Mouse (Mus musculus): ENCODE data around the gene Unc45b. TPM values are rescaled to one million over a fixed set of nuclear protein-coding genes. Genes with fewer than 3 reads are reported as not detected.

The Unc45b gene
- polyA plus RNA-seq, 1 experiment: 99.6 TPM

DNA sequence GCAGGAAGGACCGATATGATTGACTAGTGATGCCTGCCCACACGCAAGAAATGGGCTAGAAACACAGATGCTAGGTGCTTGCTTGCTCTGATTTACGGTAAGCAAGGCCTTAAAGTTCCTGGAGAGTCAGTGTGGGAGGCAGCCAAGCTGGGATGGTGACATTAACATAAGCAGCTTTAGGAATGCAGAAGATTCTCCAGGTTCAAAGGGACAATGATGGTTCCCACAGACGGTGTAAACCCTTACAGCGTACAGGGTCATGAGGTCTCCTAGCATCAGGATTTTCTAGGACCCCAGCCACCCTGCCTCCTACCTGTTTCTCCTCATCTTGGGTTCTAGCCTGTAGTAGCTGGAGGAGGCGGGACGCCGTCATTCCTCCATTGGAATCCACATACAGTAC is 27.2 kb upstream of the Unc45b start:
- H3ac ChIP-seq (ENCODE audit: control insufficient read depth, insufficient read length): no peak overlapping the region
- no peaks in the 10 kb centered on the region for H3K79me2 ChIP-seq (ENCODE audit: control insufficient read depth, insufficient read depth)
- H3K27me3 ChIP-seq (ENCODE audit: control insufficient read depth, insufficient read depth, insufficient read length): no peaks in the 10 kb centered on the region
- H3K36me3 ChIP-seq (ENCODE audit: control insufficient read depth, insufficient read depth): no peaks in the 10 kb centered on the region
- H3K4me2 ChIP-seq (ENCODE audit: low read depth): no peak overlapping the region
- TF ChIP-seq MYOG (IDR thresholded peaks at IDR 0.05; ENCODE audit: control insufficient read depth in 1 of 3, insufficient read depth in 1 of 3, insufficient read length in 2 of 3, low read depth in 2 of 3) (no peak), USF1 (IDR thresholded peaks at IDR 0.05; ENCODE audit: low read depth) (no peak), POLR2AphosphoS2 (IDR thresholded peaks at IDR 0.05; ENCODE audit: insufficient read length, low read depth) (no peak), REST (IDR thresholded peaks at IDR 0.05; ENCODE audit: insufficient read depth, insufficient read length) (no peak), E2F4 (IDR thresholded peaks at IDR 0.05; ENCODE audit: insufficient read depth) (no peak), TCF12 (IDR thresholded peaks at IDR 0.05; ENCODE audit: insufficient read depth, poor library complexity, severe bottlenecking) (no peak), SRF (IDR thresholded peaks at IDR 0.05; ENCODE audit: control insufficient read depth, insufficient read length, low read depth) (no peak), MAX (IDR thresholded peaks at IDR 0.05; ENCODE audit: low read depth) (no peak)
- no peak overlapping the region for H3K4me3 ChIP-seq

DNA sequence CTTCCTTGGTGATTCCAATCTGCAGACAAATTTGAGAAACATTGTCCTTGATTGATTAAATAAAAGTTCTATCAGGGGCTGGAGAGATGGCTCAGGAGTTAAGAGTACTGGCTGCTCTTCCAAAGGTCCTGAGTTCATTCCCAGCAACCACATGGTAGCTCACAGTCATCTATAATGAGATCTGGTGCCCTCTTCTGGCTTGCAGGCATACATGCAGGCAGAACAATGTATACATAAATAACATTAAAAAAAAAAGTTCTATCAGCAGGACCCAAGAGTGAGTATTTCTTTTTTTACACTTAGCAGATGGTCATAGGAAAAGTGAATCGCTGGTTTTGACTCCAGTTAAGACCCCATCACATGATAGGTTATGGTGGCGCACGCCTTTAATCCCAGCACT is 23.8 kb upstream of the Unc45b start:
- Histone ChIP-seq H3K36me3 (ENCODE audit: control insufficient read depth, insufficient read depth) (no peaks in the 10 kb centered on the region), H3K27me3 (ENCODE audit: control insufficient read depth, insufficient read depth, insufficient read length) (no peaks in the 10 kb centered on the region), H3K79me2 (ENCODE audit: control insufficient read depth, insufficient read depth) (no peaks in the 10 kb centered on the region), H3K4me3 (no peak overlapping the region), H3ac (ENCODE audit: control insufficient read depth, insufficient read length) (no peak overlapping the region), H3K4me2 (ENCODE audit: low read depth) (no peak overlapping the region)
- no peak for TF ChIP-seq USF1 (IDR thresholded peaks at IDR 0.05; ENCODE audit: low read depth)
- no peak for TF ChIP-seq MAX (IDR thresholded peaks at IDR 0.05; ENCODE audit: low read depth)
- TF ChIP-seq CEBPB (IDR thresholded peaks at IDR 0.05; ENCODE audit: insufficient read depth, poor library complexity, severe bottlenecking): no peak
- no peak for TF ChIP-seq TCF12 (IDR thresholded peaks at IDR 0.05; ENCODE audit: insufficient read depth, poor library complexity, severe bottlenecking)
- no peak for TF ChIP-seq POLR2A (IDR thresholded peaks at IDR 0.05; ENCODE audit: insufficient read length, low read depth)
- no peak for TF ChIP-seq POLR2AphosphoS2 (IDR thresholded peaks at IDR 0.05; ENCODE audit: insufficient read length, low read depth)
- TF ChIP-seq REST (IDR thresholded peaks at IDR 0.05; ENCODE audit: insufficient read depth, insufficient read length): no peak
- TF ChIP-seq MYOD1 (IDR thresholded peaks at IDR 0.05; ENCODE audit: control insufficient read depth in 1 of 3, insufficient read length in 2 of 3, low read depth in 2 of 3): no peak
- TF ChIP-seq E2F4 (IDR thresholded peaks at IDR 0.05; ENCODE audit: insufficient read depth): no peak
- TF ChIP-seq TCF3 (IDR thresholded peaks at IDR 0.05; ENCODE audit: insufficient read length, low read depth): no peak
- TF ChIP-seq SRF (IDR thresholded peaks at IDR 0.05; ENCODE audit: control insufficient read depth, insufficient read length, low read depth): no peak
- no peak for TF ChIP-seq MYOG (IDR thresholded peaks at IDR 0.05; ENCODE audit: control insufficient read depth in 1 of 3, insufficient read depth in 1 of 3, insufficient read length in 2 of 3, low read depth in 2 of 3)

DNA sequence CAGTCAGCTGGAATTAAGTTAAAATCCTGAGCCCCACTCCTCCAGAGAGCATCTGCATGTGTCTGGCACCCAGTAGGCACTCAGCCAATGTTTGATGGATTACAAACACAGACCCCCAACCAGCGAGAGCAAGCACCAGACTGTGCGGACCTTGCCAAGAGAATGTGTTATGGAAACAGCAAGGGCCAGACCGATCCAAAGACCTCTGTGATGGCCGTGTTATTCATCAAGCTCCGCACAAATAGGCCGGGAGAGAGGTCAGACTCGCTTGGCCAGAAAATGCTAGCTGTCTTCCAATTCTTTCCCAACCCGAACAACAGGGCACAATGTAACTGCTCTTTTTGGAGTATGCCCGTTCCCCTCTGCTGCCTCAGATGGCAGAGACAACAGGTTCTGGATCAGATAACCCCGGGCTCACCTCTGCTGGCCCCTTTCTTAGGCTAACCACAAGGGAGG is 21.8 kb upstream of the Unc45b start:
- no peaks in the 10 kb centered on the region for H3K79me2 ChIP-seq (ENCODE audit: control insufficient read depth, insufficient read depth)
- no peaks in the 10 kb centered on the region for H3K27me3 ChIP-seq (ENCODE audit: control insufficient read depth, insufficient read depth, insufficient read length)
- H3K4me2 ChIP-seq (ENCODE audit: low read depth): no peak overlapping the region
- H3K36me3 ChIP-seq (ENCODE audit: control insufficient read depth, insufficient read depth): no peaks in the 10 kb centered on the region
- H3ac ChIP-seq (ENCODE audit: control insufficient read depth, insufficient read length): no peak overlapping the region
- no peak overlapping the region for H3K4me3 ChIP-seq
- TF ChIP-seq SRF (IDR thresholded peaks at IDR 0.05; ENCODE audit: control insufficient read depth, insufficient read length, low read depth) (no peak), TCF3 (IDR thresholded peaks at IDR 0.05; ENCODE audit: insufficient read length, low read depth) (no peak)

DNA sequence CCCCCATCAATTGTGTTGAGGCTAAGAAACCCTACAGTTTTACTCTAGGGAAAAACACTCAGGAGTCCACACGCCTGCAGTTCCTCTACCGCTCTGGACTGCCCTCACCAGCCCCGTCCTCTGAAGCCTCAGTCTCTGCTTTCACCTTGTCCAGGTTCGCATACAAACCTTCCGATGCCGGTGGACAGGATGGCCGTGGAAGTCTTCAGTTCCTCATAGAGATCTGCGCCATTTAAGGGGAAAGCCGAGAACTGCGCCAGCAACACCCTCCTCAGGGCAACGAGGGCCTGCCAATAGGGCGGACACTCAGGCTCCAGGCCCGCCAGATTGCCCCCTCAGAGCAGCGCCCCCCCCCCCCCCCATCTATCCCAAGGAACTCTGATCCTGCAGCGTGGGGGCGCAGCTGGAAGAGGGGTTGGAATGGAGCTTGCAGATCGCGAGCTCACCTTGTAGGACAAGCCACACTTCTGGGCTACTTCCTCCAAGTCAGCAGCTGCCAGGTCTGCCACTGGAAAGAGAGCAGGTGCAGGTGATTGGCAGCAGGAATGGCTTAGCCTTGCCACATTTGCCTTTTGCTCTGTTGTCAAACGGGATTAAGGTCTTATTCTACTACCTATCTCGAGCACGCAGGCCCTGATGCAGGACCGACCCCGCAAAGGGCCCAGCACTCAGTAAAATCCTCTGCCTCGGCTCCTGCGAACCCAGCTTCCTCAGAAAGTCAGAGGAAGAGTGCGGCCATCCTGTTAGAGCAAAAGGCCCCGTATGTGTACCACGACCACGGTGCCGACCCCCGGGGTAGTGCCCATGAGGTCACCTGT is 20.6 kb upstream of the Unc45b start:
- Histone ChIP-seq H3K4me3 (peak overlapping the region; percentile 43), H3K4me2 (ENCODE audit: low read depth) (peak overlapping the region; percentile 92), H3K27me3 (ENCODE audit: control insufficient read depth, insufficient read depth, insufficient read length) (no peaks in the 10 kb centered on the region), H3K79me2 (ENCODE audit: control insufficient read depth, insufficient read depth) (no peaks in the 10 kb centered on the region), H3K36me3 (ENCODE audit: control insufficient read depth, insufficient read depth) (no peaks in the 10 kb centered on the region), H3ac (ENCODE audit: control insufficient read depth, insufficient read length) (peak overlapping the region; percentile 36)
- TF ChIP-seq MYOG (IDR thresholded peaks at IDR 0.05; ENCODE audit: control insufficient read depth in 1 of 3, insufficient read depth in 1 of 3, insufficient read length in 2 of 3, low read depth in 2 of 3) (peak in 1 of 3 experiments; percentile 3), TCF12 (IDR thresholded peaks at IDR 0.05; ENCODE audit: insufficient read depth, poor library complexity, severe bottlenecking) (no peak), USF1 (IDR thresholded peaks at IDR 0.05; ENCODE audit: low read depth) (no peak)

DNA sequence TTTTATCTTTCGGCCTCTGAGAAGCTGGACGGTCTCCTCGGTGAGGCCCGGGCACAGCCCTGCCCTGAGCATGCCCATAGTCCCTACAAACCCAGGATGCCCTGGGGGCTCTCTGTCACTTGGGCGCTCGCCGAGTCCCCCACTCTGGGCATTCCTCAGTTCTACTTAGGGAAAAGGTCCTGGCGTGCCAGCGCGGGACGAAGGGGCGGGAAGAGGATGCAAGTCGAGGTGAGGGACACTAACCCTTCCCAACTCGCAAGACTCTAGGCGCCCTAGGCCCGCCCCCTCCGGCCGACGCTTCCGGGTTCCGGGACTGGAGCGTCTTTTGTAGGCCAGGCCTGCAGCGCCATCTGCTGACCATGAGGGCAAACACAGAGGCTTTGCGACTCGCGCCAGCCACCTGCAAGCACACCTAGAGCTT is 20.0 kb upstream of the Unc45b start, which contains the start of gene Rad51d:
Rad51d (minus strand) TSS at position 273 of the 421 bp plus-strand sequence.
- Histone ChIP-seq H3K79me2 (ENCODE audit: control insufficient read depth, insufficient read depth) (no peaks in the 10 kb centered on the region), H3K4me2 (ENCODE audit: low read depth) (peak within 1 kb of the TSS; percentile 92), H3K36me3 (ENCODE audit: control insufficient read depth, insufficient read depth) (no peaks in the 10 kb centered on the region), H3K27me3 (ENCODE audit: control insufficient read depth, insufficient read depth, insufficient read length) (no peaks in the 10 kb centered on the region), H3K4me3 (peak within 1 kb of the TSS; percentile 43), H3ac (ENCODE audit: control insufficient read depth, insufficient read length) (peak within 1 kb of the TSS; percentile 36)
- TF ChIP-seq MYOG (IDR thresholded peaks at IDR 0.05; ENCODE audit: control insufficient read depth in 1 of 3, insufficient read depth in 1 of 3, insufficient read length in 2 of 3, low read depth in 2 of 3): no peak
- TF ChIP-seq E2F4 (IDR thresholded peaks at IDR 0.05; ENCODE audit: insufficient read depth): peak; percentile 3
- no peak for TF ChIP-seq SRF (IDR thresholded peaks at IDR 0.05; ENCODE audit: control insufficient read depth, insufficient read length, low read depth)
- TF ChIP-seq MAX (IDR thresholded peaks at IDR 0.05; ENCODE audit: low read depth): no peak
- no peak for TF ChIP-seq TCF12 (IDR thresholded peaks at IDR 0.05; ENCODE audit: insufficient read depth, poor library complexity, severe bottlenecking)
- TF ChIP-seq TCF3 (IDR thresholded peaks at IDR 0.05; ENCODE audit: insufficient read length, low read depth): no peak
- TF ChIP-seq CEBPB (IDR thresholded peaks at IDR 0.05; ENCODE audit: insufficient read depth, poor library complexity, severe bottlenecking): no peak
- TF ChIP-seq POLR2A (IDR thresholded peaks at IDR 0.05; ENCODE audit: insufficient read length, low read depth): peak; percentile 59
- peak; percentile 38 for TF ChIP-seq POLR2AphosphoS2 (IDR thresholded peaks at IDR 0.05; ENCODE audit: insufficient read length, low read depth)
- TF ChIP-seq USF1 (IDR thresholded peaks at IDR 0.05; ENCODE audit: low read depth): no peak

All from myocyte (in vitro differentiated cells).